Mouse (Mus musculus) liver, adult 2 months (tissue): Measurements from ENCODE around the gene Ufsp2. TPM values are rescaled to one million over a fixed set of nuclear protein-coding genes. Genes with fewer than 3 reads are reported as not detected.

Experiments
- DNase-seq: peaks from one replicate; pipeline ENCODE4 v3.0.0-alpha.2; 2011; ENCODE audit warnings: low read depth, low spot score; ENCODE audit errors: extremely low read depth
- H3K27ac ChIP-seq: fragments of 200-500 bp; replicated peaks from 2 replicates; pipeline ENCODE4 v1.5.1; 2012; ENCODE audit warnings: low read depth, mild to moderate bottlenecking, control low read depth, inconsistent platforms, low read length; ENCODE audit not compliant: insufficient read depth
- H3K27me3 ChIP-seq: fragments of 200-500 bp; 2 replicates; pipeline ENCODE4 v1.6.1; 2012; ENCODE audit warnings: mild to moderate bottlenecking, moderate library complexity, low read length, inconsistent platforms; ENCODE audit not compliant: control insufficient read depth, insufficient read depth
- H3K36me3 ChIP-seq: fragments of 200-500 bp; 2 replicates; pipeline ENCODE4 v1.6.1; 2012; ENCODE audit warnings: low read length, inconsistent platforms; ENCODE audit not compliant: control insufficient read depth, insufficient read depth
- H3K4me1 ChIP-seq: fragments of 200-500 bp; 2 replicates; pipeline ENCODE4 v1.6.1; 2011; ENCODE audit warnings: low read length; ENCODE audit not compliant: control insufficient read depth, insufficient read depth
- H3K4me3 ChIP-seq: fragments of 200-500 bp; 2 replicates; pipeline ENCODE4 v1.5.1; 2011; ENCODE audit warnings: low read depth, mild to moderate bottlenecking, control low read depth, low read length, moderate library complexity; ENCODE audit not compliant: insufficient read depth
- H3K79me2 ChIP-seq: fragments of 200-500 bp; 2 replicates; pipeline ENCODE4 v1.6.1; 2012; ENCODE audit warnings: inconsistent platforms, mild to moderate bottlenecking, low read length, moderate library complexity; ENCODE audit not compliant: control insufficient read depth, insufficient read depth
- H3K9ac ChIP-seq: fragments of 200-500 bp; 2 replicates; pipeline ENCODE4 v1.6.1; 2012; ENCODE audit warnings: low read depth, mild to moderate bottlenecking, control low read depth, inconsistent platforms, low read length
- CTCF ChIP-seq: fragments of 200-500 bp; IDR thresholded peaks from 2 replicates; pipeline ENCODE4 v1.5.1; 2011; ENCODE audit warnings: low read depth, low read length, control low read depth
- POLR2A ChIP-seq: fragments of 200-500 bp; IDR thresholded peaks from 2 replicates; pipeline ENCODE4 v1.6.1; 2011; ENCODE audit warnings: low read length, control low read depth; ENCODE audit not compliant: insufficient read depth; ENCODE audit errors: extremely low read depth
- WGBS: fragments of 180-500 bp; shearing (Covaris S2); methylation state at CpG from one replicate; pipeline ENCODE4 v1.1.7; 2018; 5-methylcytosine and 5-hydroxymethylcytosine counted together
- polyA plus RNA-seq: library from polyadenylated mRNA; depleted of rRNA; stranded (reverse); fragments of >200 nt; gene quantifications from 2 replicates; pipeline ENCODE4 v1.2.3, GENCODE M21; 2012
- total RNA-seq: library from RNA; depleted of rRNA; stranded (reverse); fragments of >200 nt; gene quantifications from 2 replicates; pipeline ENCODE4 v1.2.3, GENCODE M21; 2014

Gene Ufsp2
- total and polyA plus RNA-seq, 2 experiments, result 16.9 to 68.0 TPM

- H3K36me3 ChIP-seq, result no peaks in the 10 kb centered on the region
- peaks cover 2% of the 10 kb centered on the region for H3K4me1 ChIP-seq
- H3K9ac ChIP-seq, result no peak overlapping the region
- H3K4me3 ChIP-seq, result no peak overlapping the region
- TF ChIP-seq POLR2A (no peak), CTCF (no peak)
- WGBS, result 82% methylated on average over 8 of the region's 8 CpGs
- no peaks in the 10 kb centered on the region for H3K27me3 ChIP-seq
- no peaks in the 10 kb centered on the region; the same call in 1 of the 2 replicates for H3K79me2 ChIP-seq
- H3K27ac ChIP-seq, result no peak overlapping the region
- no peak for DNase-seq
Observed at GRCm38 (mm10) chr8:45973988-45974505, 1.3 kb upstream of the Ufsp2 start.

- peak; percentile 62 for DNase-seq
- H3K27ac ChIP-seq, result peak overlapping the region; percentile 53
- WGBS, result 33% methylated on average over 11 of the region's 11 CpGs
Observed at GRCm38 (mm10) chr8:45975837-45976468, 625 bp downstream of the Ufsp2 start.

GRCm38 (mm10) chr8:45986665-45987064, 11.3 kb downstream of the Ufsp2 start:
- TF ChIP-seq POLR2A, result no peak
- no peak for DNase-seq
- Histone ChIP-seq H3K27ac (no peak overlapping the region), H3K27me3 (no peaks in the 10 kb centered on the region), H3K79me2 (no peaks in the 10 kb centered on the region), H3K36me3 (peaks cover 46% of the 10 kb centered on the region), H3K4me1 (no peaks in the 10 kb centered on the region), H3K9ac (no peak overlapping the region), H3K4me3 (no peak overlapping the region)
- 59% methylated on average over 3 of the region's 3 CpGs for WGBS

More at GRCm38 (mm10) chr8:45975837-45976468, 625 bp downstream of the Ufsp2 start:
- TF ChIP-seq POLR2A, result no peak
- no peak for TF ChIP-seq CTCF
- H3K4me3 ChIP-seq, result peak overlapping the region; percentile 53
- H3K36me3 ChIP-seq, result peaks cover 8% of the 10 kb centered on the region
- no peaks in the 10 kb centered on the region for H3K27me3 ChIP-seq
- peaks cover 2% of the 10 kb centered on the region for H3K4me1 ChIP-seq
- peaks cover 2% of the 10 kb centered on the region; the same call in 1 of the 2 replicates for H3K79me2 ChIP-seq
- H3K9ac ChIP-seq, result peak overlapping the region; percentile 56

- H3K36me3 ChIP-seq, result peaks cover 38% of the 10 kb centered on the region
- H3K27ac ChIP-seq, result no peak overlapping the region
- H3K4me1 ChIP-seq, result no peaks in the 10 kb centered on the region
- H3K4me3 ChIP-seq, result no peak overlapping the region
- no peak for TF ChIP-seq CTCF
- TF ChIP-seq POLR2A, result no peak
- no peaks in the 10 kb centered on the region for H3K79me2 ChIP-seq
- no peak for DNase-seq
- WGBS, result 71% methylated on average over 2 of the region's 2 CpGs
- H3K27me3 ChIP-seq, result no peaks in the 10 kb centered on the region
- H3K9ac ChIP-seq, result no peak overlapping the region
Observed at GRCm38 (mm10) chr8:45988189-45988588, 12.9 kb downstream of the Ufsp2 start.

GRCm38 (mm10) chr8:45990631-45991310, 15.4 kb downstream of the Ufsp2 start:
- WGBS, result 96% methylated on average over 4 of the region's 4 CpGs
- no peak overlapping the region for H3K9ac ChIP-seq
- H3K4me3 ChIP-seq, result no peak overlapping the region
- no peaks in the 10 kb centered on the region for H3K79me2 ChIP-seq
- TF ChIP-seq POLR2A (no peak), CTCF (no peak)
- H3K27ac ChIP-seq, result no peak overlapping the region
- H3K4me1 ChIP-seq, result no peaks in the 10 kb centered on the region
- H3K36me3 ChIP-seq, result peaks cover 31% of the 10 kb centered on the region
- DNase-seq, result no peak
- no peaks in the 10 kb centered on the region for H3K27me3 ChIP-seq

- TF ChIP-seq POLR2A (no peak), CTCF (peak; percentile 61)
- Histone ChIP-seq H3K79me2 (no peaks in the 10 kb centered on the region), H3K27ac (no peak overlapping the region), H3K27me3 (no peaks in the 10 kb centered on the region), H3K4me1 (0 out of 2 replicates have a peak, but pooled peaks cover 1% of the 10 kb centered on the region), H3K4me3 (no peak overlapping the region), H3K9ac (no peak overlapping the region), H3K36me3 (peaks cover 33% of the 10 kb centered on the region)
- DNase-seq, result no peak
- 93% methylated on average over 2 of the region's 2 CpGs for WGBS
Observed at GRCm38 (mm10) chr8:45994111-45994510, 18.8 kb downstream of the Ufsp2 start.
